Mouse (Mus musculus) mouse embryonic stem cell (cell line): ENCODE measurements around the gene Katnbl1.
"Not testable (repeated sequence)": the region's sequence is repeated elsewhere in the genome, so short reads cannot be mapped to it uniquely, and the experiment has no call there.

Source experiments
- in situ Hi-C, 2 experiments: fragments of 300-500 bp; cut with MboI; formaldehyde crosslinking; loops; 1 replicate in 1 of 2; 3 replicates in 1 of 2; pipeline ENCODE4 v1.14.3; 2019 to 2020; ENCODE audit warnings: low sequenced_read_pairs in 2 of 2, low pct_unique_long_range_greater_than_20kb in 1 of 2, mixed read lengths in 1 of 2; ENCODE audit not compliant: unreplicated experiment in 1 of 2

Gene Katnbl1

GRCm38 (mm10) chr2:112381219-112381618, 2.2 kb downstream of the Katnbl1 start:
- in situ Hi-C loops: no loop called here

DNA sequence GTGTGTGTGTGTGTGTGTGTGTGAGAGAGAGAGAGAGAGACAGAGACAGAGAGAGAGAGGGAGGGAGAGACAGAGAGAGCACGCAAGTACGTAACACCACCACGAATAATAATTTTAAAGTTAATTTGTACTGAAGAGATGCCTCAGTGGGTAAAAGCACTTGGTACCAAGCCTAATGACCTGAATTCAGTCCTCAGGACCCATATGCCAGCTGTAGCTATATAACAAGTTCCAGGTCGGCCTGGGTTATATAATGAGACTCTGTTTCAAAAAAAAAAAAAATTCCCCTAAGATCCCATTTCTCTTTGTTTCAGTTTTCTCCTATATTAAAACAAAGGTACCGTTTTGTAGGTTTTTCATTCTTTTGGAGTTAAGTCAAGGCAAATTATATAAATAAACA, 11.8 kb downstream of the Katnbl1 start:
- in situ Hi-C loops: no loop called here

DNA sequence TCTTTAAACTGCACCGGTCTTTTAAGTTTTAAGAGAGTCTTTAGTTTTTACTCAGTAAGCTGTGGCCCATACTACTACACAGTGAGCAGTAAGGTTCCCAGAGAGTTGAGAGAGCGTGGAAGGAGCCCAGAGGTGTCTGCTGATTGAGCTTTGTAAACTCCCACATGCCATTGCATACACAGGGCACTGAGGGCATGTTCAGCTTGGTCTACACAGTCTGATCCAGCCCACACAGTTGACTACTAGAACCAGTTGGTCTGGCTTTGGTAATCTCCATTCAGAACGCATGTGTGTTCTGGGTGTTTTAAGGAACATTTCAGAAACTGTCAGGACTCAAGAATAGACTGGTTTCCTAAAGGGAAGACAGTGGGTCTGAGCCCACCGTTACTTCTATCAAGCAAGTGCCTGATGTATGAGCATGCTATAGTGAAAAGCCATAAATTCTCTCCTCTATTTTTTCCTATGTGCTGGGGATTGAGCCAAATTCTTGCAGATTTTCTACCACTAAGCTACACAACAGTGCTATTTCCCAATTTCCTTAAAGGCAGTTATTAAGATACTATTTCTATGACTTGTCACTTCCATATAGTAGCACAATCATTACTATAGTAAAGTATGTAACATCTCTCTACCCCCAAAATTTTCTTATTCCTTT, 12.5 kb downstream of the Katnbl1 start:
- in situ Hi-C loops: no loop called here

DNA sequence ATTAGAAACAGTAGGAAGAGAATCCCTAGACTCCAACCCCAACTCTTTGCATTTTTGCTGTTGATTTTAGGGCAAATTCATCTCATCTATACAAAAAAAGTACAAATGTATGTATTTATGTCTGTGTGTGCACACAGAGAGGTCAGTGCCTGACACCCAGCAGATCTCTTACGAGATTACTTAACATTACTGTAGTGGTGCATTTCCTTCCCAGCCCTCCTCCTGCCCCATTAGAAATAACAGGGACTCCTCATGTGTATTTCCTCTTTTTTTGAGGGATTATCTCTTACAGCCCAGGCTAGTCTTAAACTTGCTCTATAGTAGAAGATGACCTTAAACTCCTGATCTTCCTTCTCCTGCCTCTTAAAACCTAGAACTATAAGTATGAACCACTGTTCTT, 13.7 kb downstream of the Katnbl1 start:
- in situ Hi-C loops: no loop called here

DNA sequence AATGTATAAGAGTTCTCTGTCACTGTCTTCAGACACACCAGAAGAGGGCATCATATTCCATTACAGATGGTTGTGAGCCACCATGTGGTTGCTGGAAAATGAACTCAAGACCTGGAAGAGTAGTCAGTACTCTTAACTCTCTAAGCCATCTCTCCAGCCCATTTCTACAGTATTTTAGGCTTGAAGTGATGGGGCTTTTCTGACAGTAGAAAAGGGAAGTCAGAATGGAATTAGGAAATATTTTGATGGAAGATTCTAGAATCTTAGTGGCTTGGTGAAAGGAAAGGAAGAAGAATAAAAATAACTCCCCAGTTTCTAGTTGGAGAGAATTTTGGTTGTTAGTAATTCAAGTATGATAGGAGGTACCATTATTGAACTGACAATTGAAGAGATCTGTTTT, 14.9 kb downstream of the Katnbl1 start:
- in situ Hi-C loops: no loop called here

DNA sequence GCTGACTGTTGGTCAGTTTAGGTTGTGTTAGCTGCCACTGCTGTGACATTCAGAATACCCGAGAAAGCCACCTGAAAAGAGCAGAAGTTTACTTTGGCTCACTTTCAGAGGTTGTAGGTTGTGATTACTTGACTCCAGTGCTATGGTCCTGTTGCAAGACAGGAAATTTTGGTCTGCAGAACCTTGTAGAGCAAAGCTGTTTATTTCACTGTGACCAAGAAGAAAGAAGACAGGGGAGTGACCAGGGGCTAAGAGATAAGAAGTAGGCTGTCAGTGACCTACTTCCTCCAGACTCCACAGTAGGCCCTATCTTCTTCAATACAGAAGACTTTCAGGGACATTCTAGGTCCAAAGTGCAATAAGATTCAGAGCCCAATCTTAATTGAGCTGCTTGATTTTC, 17.6 kb downstream of the Katnbl1 start:
- in situ Hi-C loops: no loop called here

- in situ Hi-C loops: no loop called here
Measured at GRCm38 (mm10) chr2:112407030-112407429, 28.0 kb downstream of the Katnbl1 start.

- in situ Hi-C loops: no loop called here
Measured at GRCm38 (mm10) chr2:112425308-112425707, 46.3 kb downstream of the Katnbl1 start.

GRCm38 (mm10) chr2:112428534-112428933, 49.5 kb downstream of the Katnbl1 start:
- in situ Hi-C loops: not testable (repeated sequence)

DNA sequence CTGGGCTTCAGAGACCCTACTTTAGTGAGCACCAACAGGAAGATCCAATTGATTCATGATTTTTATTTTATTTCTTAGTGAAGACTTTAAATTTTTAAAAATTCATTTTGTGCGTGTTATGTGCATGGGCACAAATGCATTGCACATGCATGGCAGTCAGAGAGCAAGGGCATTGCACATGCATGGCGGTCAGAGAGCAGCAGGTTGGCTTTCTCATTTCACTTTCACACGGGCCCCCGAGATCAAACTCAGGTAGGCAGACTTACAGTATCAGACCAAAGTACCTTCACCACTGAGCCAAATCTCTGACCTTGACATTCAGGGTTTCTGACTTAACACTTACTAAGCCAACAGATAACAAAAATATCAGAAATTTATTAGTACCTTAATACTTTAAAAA, 50.7 kb downstream of the Katnbl1 start:
- in situ Hi-C loops: no loop called here

DNA sequence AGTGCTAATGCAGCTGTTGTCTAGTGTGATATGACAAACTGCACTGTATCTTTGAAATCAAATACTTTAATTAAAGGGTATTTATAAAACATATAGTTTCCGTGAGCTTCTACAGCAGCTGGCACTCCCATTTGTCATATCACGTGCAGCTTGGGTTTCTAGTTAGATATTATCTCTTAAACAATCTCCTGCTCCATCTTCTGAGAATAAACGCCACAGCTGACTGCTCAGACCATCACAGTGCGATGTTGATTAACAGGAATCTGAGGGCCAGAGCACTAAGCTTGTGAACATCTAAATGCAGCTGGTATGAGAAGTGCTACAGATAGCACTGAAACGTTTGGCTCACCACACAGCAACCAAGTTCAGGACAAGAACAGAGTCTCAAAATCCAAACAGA, 51.4 kb downstream of the Katnbl1 start:
- in situ Hi-C loops: no loop called here

DNA sequence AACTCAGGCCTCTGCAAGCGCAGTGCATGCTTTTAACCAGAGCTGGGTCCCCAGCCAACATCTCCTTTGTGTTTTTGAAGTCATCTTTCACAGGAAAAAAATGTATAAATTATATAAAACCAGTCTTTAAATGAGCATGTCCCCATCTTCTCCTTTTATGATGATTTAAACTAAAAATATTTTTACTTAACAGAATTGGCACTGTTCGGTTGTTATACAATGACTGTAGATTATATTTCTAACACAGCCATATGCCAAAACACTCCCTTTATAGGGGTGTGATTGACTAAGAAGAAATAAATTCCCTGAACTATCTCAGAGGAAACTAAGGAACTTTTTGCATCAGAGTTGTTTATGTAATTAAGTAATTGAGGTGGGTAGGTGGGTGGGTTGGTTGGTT, 53.5 kb downstream of the Katnbl1 start:
- in situ Hi-C loops: no loop called here

DNA sequence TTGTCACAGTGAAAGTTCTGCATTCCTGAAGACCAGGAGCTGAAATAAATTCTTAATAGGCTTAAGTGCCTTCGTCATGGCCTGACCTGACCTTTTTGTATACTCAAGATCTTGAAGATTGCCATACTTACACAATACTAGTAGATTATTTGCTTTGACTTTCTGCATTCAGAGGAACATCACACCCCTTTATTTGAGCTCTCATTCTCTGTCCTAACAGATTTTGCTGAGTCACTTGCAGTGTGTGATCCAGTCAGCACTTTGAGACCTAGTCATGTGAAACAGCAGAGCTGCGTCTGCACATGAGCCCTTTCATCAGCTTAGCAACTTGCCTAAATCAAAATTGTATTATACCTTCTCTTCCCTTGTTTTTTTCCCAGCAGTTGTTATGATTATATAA, 54.3 kb downstream of the Katnbl1 start:
- in situ Hi-C loops: no loop called here

DNA sequence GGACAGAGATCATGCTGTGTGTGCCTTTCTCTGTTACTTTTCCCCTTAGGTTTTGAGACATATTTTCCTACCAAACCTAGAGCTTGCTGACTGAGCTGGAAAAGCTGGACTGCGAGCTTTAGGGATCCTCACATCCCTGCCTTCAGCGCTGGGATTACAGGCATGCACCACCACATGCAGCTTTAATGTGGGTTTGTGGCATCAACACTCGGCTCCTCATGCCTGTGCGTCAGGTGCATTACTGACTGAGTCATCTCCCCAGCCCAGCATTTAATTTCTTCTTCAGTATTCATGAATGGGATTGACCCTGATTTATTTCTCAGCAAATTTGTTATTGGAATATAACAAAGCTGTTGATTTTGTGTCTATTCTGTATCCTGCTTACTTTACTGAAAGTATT, 57.3 kb downstream of the Katnbl1 start:
- in situ Hi-C loops: no loop called here

DNA sequence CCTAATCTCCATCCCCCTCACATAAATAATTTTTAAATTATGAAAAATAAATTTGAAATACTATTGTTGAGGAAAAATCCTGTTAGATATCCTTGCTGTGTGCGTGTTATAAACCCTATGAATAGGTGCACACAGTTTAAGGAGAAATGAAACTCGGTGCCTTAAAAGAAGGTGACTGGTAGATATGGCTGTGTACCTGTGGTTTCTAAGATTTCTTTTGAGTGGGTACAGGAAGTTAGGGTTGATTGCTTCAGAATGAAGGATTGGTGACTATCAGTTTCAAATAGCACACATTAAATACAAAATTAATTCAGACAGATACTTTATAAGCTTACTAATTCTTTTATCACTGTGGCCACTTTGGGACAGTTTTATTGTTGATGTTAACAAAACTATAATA, 58.6 kb downstream of the Katnbl1 start:
- in situ Hi-C loops: no loop called here

DNA sequence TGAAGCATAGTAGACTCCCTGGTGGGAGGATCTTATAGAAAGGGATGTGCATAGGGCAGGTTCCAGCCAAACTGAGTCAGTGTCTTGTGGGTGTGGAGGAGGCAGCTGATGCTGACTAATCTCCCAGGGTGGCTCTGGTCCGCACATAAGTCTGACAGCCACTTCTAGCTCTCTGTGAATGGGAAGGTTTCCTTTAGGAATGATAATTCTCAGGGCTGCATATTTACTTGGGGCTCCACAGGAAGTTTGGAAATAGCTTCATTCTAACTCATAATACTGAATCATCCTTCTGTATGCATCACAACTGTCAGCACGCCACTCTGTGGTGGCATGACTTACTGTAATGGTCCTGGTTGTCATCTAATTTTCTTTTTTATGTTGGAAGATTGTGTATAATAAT, 64.5 kb downstream of the Katnbl1 start:
- in situ Hi-C loops: no loop called here

- in situ Hi-C loops: no loop called here
Measured at GRCm38 (mm10) chr2:112445511-112445910, 66.5 kb downstream of the Katnbl1 start.

- in situ Hi-C loops: not testable (repeated sequence)
Measured at GRCm38 (mm10) chr2:112448046-112448445, 69.0 kb downstream of the Katnbl1 start.

- in situ Hi-C loops: no loop called here
Measured at GRCm38 (mm10) chr2:112448510-112449059, 69.6 kb downstream of the Katnbl1 start.

DNA sequence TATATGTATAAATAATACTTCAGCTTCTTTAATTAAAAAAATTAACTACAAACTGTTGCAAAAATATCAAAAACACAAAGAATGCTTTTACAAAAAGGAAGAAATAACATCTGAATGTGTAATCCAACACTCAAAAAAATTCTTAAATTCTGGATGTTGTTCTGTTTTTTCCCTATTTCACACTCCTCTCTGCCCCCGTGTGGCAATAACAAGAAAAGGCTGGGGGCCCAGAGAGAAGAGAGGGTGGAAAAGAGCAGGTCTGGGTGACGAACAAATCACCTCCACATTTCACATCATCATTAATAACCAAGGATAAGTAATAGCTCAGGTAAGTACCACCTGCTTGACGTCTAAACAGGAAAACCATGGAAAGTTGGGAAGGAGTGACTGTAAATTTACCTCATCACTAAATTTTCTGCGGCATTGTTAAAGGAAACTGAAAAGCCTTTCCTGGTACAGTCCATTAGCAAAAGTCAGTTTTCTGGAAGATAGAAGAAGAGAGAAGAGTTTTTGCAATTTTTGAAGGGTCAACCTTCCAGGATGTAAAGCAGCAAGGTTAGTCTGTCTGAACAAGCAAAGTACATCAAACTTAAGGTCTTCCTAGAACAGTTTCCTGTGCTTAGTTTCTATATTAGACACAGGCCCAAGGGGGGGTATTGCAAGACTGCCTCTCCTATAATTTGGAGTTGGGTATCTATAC, 70.7 kb downstream of the Katnbl1 start:
- in situ Hi-C loops: no loop called here
